Mouse (Mus musculus): ENCODE measurements at regions not wholly inside any gene's neighbourhood (a gene's known extent, or its start where the extent isn't known, plus 50 kb on each side); places are given as distances from the start of the nearest gene placed in this dataset.
A peak's percentile ranks its signal among the peaks of the same experiment; 100 is the strongest.

- DNase-seq, result no peak
Observed at GRCm38 (mm10) chr5:113408588-113408987, 51.5 kb downstream of the Aym1 start.

GRCm38 (mm10) chr5:113410963-113411362 is 53.9 kb downstream of the Aym1 start:
- no peak for DNase-seq

DNA sequence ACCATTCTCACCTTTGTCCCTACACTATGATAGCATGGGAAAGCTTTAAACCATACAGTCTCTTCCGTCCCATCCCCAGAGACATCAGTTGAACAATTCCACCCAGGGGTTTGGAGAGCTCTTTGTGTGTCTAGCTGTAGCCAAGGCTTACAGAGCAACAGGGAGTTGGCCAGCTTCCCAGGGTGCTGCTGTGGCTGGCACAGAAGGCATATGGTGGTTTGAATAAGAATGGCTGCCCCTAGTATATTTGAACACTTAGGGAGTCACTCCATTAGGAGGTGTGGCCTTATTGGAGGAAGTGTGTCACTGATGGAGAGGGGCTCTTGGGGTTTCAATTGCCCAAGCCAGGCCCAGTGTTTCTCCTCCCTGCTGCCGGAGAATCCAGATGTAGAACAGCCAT is 57.5 kb downstream of the Aym1 start:
- DNase-seq, result peak; percentile 40 to 48

GRCm38 (mm10) chr5:113418335-113419013 is 61.4 kb downstream of the Aym1 start:
- no peak for DNase-seq

- no peak for DNase-seq
Observed at GRCm38 (mm10) chr5:113420619-113421018, 63.5 kb downstream of the Aym1 start.

GRCm38 (mm10) chr5:113421993-113422725 is 65.1 kb downstream of the Aym1 start:
- DNase-seq, result no peak

GRCm38 (mm10) chr5:113422726-113423110 is 65.6 kb downstream of the Aym1 start:
- no peak for DNase-seq

GRCm38 (mm10) chr5:113427779-113428178 is 62.4 kb upstream of the Wscd2 start:
- no peak for DNase-seq

DNA sequence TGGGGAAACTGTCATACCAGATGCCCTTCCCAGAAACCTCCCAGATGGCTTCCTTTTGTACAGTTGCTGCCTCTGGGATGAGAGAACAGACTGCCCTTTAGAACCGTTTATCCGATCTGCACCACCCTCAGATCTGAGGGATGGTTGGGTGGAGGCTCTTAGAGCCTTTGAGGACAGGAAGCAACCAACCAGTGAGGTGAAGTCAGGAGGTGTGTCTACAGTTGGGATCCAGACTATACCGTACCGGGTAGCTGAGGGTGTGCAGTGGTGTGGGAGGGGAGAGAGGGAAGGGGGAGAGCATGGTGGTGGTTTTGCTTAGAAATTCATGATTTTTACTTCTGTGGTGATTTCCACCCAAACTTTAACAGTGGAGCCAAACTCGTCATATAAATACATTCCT is 58.8 kb upstream of the Wscd2 start:
- DNase-seq, result no peak

DNA sequence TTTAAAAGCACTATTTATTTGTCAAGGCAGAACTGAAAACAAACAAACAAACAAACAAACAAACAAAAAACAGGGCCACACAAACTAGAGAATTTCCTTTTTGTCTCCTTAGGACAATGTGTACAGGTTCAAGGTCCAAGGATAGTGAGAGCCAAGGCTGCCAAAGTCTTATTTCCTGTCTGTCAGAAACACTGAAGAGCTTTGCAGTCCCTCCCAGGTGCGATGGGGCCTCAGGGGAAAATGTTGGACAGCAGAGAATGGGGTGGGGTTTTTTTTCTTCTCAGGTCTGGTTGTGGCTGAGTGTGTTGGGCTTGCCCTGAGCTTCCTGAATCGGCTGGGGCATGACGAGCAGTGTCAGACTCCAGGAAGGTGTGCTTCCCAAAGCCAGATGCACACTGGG is 53.1 kb upstream of the Wscd2 start:
- no peak for DNase-seq
